Mouse (Mus musculus): ENCODE measurements around the gene Rbfox3.

GRCm38 (mm10) chr11:118728083-118728551 lies 183.3 kb downstream of the Rbfox3 start:
- TF ChIP-seq CTCF (IDR thresholded peaks at IDR 0.05; ENCODE audit: low read depth, low read length) (no peak), TAL1 (conservative IDR thresholded peaks at IDR 0.05; ENCODE audit: low read depth, low read length) (no peak), GATA1 (IDR thresholded peaks at IDR 0.05; ENCODE audit: borderline replicate concordance, low read length) (no peak), POLR2AphosphoS5 (IDR thresholded peaks at IDR 0.05; ENCODE audit: insufficient replicate concordance, low read depth, low read length) (no peak), GATA2 (IDR thresholded peaks at IDR 0.05; ENCODE audit: borderline replicate concordance, low read depth, low read length) (no peak)

All from G1E (cell line).